Mouse (Mus musculus) liver, postnatal 0 days (tissue): ENCODE data around the gene Golph3.

ENCODE experiments used
- CTCF ChIP-seq: sonication (generic); IDR thresholded peaks from 2 replicates; pipeline ENCODE4 v1.5.1; 2016; ENCODE audit warnings: antibody characterized with exemption, low read depth
- EP300 ChIP-seq: IDR thresholded peaks from 2 replicates; pipeline ENCODE4 v1.6.1; 2016; ENCODE audit warnings: antibody characterized with exemption, low read depth, mild to moderate bottlenecking

DNA sequence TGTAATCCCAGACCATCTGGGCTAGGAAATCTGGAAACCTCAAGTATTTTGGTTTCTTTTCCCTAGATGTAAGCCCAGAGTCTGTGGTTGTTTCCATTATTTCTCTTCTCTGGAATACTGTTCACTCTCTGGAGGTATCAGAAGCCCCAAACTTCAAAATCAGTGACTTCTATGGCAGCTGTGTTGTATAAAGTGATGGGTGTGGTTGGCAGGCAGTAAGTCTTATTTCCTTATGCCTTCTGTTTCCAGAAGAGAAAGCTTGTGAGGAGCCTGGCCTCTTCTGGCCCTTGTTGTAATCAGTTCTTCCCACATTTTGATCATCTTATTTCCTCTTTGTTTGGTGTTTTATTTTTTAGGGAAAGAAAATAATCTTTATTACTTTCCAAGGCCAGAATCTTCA, 9.6 kb downstream of the Golph3 start:
- no peak for TF ChIP-seq CTCF
- TF ChIP-seq EP300 = no peak
